Mouse (Mus musculus) ovary, adult 10 weeks (tissue): ENCODE data around the gene Snrnp40. TPM values are rescaled to one million over a fixed set of nuclear protein-coding genes. Genes with fewer than 3 reads are reported as not detected.

Experiments
- polyA plus RNA-seq: library from polyadenylated mRNA; stranded (reverse); fragments of 350-450 nt; fragmentation: Illumina TruSeq; extraction: RNeasy Lipid Tissue Mini Kit (QIAGEN cat#74804); gene quantifications from one replicate; pipeline ENCODE4 v1.2.3, GENCODE M21; 2014

Gene Snrnp40
- 18.1 TPM for polyA plus RNA-seq

DNA sequence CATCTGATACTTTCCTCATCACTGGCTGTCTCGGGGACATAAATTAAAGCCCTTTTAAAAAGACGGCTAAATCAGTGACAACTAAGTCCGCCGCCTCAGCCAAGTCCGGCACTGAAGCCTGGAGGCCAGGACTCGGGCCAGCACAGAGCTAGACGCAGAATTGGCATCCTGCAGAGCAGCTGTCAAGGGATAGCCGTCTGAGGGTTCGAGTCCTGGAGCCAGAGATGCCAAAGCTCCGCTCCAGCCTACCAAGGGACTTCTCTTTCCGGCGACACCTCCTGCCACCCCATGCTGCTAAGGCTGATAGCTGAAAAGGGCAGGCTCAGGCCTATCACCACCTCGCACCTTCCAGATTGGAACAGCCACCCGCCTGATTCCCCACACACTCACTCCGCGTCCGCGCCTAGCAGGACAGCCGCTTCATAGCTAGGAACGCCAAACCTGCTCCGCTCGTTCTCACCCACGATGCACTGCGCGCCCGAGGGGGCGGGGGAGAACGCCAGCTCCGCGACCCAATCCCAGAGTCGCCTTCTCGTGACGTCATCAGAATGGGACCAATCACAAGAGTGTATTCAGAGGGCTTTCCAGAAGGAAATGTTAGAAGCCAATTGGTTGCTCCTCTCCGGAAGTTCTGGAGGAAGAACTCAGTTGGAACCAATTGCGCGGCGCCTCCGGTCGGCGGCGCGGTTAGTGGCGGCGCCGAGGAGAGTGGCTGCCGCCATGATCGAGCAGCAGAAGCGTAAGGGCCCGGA lies at the start of gene Snrnp40, which contains the start of gene Zcchc17:
Snrnp40 (plus strand) TSS at position 647 of the 752 bp plus-strand sequence.
Zcchc17 (minus strand) TSS at position 458 of the 752 bp plus-strand sequence.

Other genes starting within 250 kb of the Snrnp40 start
- gene Hcrtr1, start 220.8 kb upstream of the Snrnp40 start, polyA plus RNA-seq = not detected
- 2.5 TPM for gene Tinagl1, start 185.0 kb upstream of the Snrnp40 start, polyA plus RNA-seq
- gene Gm853, start 137.7 kb upstream of the Snrnp40 start, polyA plus RNA-seq = not detected
- not detected for gene Serinc2, start 80.9 kb upstream of the Snrnp40 start, polyA plus RNA-seq
- 18.1 TPM for gene Fabp3, start 51.5 kb upstream of the Snrnp40 start, polyA plus RNA-seq
- gene Gm10570, start 51.5 kb upstream of the Snrnp40 start, polyA plus RNA-seq = not detected
- gene Zcchc17, start 189 bp upstream of the Snrnp40 start, polyA plus RNA-seq = 38.5 TPM
- gene Nkain1, start 214.0 kb downstream of the Snrnp40 start, polyA plus RNA-seq = not detected